Mouse (Mus musculus) liver, embryonic 14.5 days (tissue): ENCODE results near the gene Lrig2.

Experiments
- CTCF ChIP-seq: IDR thresholded peaks from 2 replicates; pipeline ENCODE4 v1.5.1; 2016; ENCODE audit warnings: antibody characterized with exemption, low read depth, control low read depth
- EP300 ChIP-seq: IDR thresholded peaks from 2 replicates; pipeline ENCODE4 v1.6.1; 2016; ENCODE audit warnings: antibody characterized with exemption, low read depth

DNA sequence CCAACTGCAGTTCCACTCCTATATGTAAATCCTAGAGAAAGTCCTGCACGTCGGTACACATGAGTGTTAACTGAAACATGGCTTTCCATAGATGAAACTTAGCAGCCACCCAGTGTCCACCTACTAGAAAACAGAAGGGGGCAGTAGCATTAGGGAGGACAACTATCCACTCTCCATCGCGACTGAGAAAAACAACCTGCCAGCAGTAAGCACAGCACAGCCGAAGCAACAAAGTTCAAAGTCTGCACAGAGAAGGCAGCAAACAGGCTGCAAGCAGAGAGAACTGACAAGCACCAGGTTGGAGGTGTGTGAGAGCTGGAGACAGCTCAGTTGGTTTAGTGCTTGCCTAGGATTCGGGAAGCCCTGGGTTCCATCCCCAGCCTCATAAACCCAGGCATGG is 7.2 kb upstream of the Lrig2 start:
- TF ChIP-seq EP300: no peak
- peak; percentile 25 for TF ChIP-seq CTCF
